Mouse (Mus musculus) midbrain, embryonic 10.5 days (tissue): ENCODE data around the gene 1190005I06Rik. TPM values are rescaled to one million over a fixed set of nuclear protein-coding genes. Genes with fewer than 3 reads are reported as not detected.

Experiments
- DNase-seq: peaks from one replicate; pipeline ENCODE4 v3.0.0-alpha.2; 2017; ENCODE audit warnings: low spot score
- H3K27ac ChIP-seq: fragments of 300-500 bp; sonication (generic); replicated peaks from 2 replicates; pipeline ENCODE4 v1.5.1; 2016; ENCODE audit warnings: mild to moderate bottlenecking
- H3K27me3 ChIP-seq: fragments of 300-500 bp; sonication (generic); 2 replicates; pipeline ENCODE4 v1.6.1; 2016; ENCODE audit warnings: low read depth, mild to moderate bottlenecking; ENCODE audit not compliant: poor library complexity, severe bottlenecking
- H3K36me3 ChIP-seq: fragments of 300-500 bp; sonication (generic); 2 replicates; pipeline ENCODE4 v1.6.1; 2016; ENCODE audit warnings: mild to moderate bottlenecking, moderate library complexity
- H3K4me1 ChIP-seq: fragments of 300-500 bp; sonication (generic); 2 replicates; pipeline ENCODE4 v1.6.1; 2016
- H3K4me3 ChIP-seq: fragments of 300-500 bp; sonication (generic); 2 replicates; pipeline ENCODE4 v1.5.1; 2016; ENCODE audit warnings: mild to moderate bottlenecking, moderate library complexity
- H3K9me3 ChIP-seq: fragments of 300-500 bp; sonication (generic); replicated peaks from 2 replicates; pipeline ENCODE4 v1.6.1; 2016; ENCODE audit warnings: mild to moderate bottlenecking
- WGBS: fragments of 180-500 bp; shearing (Covaris S2); methylation state at CpG from one replicate; pipeline ENCODE4 v1.1.7; 2016; 5-methylcytosine and 5-hydroxymethylcytosine counted together
- polyA plus RNA-seq: library from polyadenylated mRNA; unstranded; fragments of >200 nt; fragmentation: Nextera tagmentation; extraction: Ambion mirVana; gene quantifications from 2 replicates; pipeline ENCODE4 v1.2.1, GENCODE M21; 2016

1190005I06Rik gene
- polyA plus RNA-seq, 1 experiment from 2014 or later: 3.9 TPM

DNA sequence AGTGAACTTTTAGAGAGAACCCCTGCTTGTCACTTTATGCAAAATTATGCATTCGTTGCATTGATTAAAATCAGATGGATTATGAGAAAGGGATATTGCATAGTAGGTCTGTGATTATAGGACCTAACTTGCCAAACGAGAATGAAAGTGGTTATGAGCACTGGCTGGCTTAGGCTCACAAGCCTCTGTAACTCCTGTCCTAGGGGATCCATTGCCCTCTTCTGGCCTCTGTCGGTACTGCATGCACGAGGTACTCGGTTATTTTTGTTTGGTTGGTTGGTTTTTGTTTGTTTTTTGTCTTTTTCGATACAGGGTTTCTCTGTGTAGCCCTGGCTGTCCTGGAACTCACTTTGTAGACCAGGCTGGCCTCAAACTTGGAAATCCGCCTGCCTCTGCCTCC, 39.5 kb downstream of the 1190005I06Rik start:
- Histone ChIP-seq H3K36me3 (no peaks in the 10 kb centered on the region), H3K27ac (0 out of 2 replicates have a peak overlapping the region, but pooled peaks have one; percentile 25), H3K4me1 (peaks cover 21% of the 10 kb centered on the region), H3K4me3 (no peak overlapping the region), H3K27me3 (peaks cover 31% of the 10 kb centered on the region), H3K9me3 (no peaks in the 10 kb centered on the region)
- peak; percentile 74 for DNase-seq
- 16% methylated on average over 7 of the region's 7 CpGs for WGBS

DNA sequence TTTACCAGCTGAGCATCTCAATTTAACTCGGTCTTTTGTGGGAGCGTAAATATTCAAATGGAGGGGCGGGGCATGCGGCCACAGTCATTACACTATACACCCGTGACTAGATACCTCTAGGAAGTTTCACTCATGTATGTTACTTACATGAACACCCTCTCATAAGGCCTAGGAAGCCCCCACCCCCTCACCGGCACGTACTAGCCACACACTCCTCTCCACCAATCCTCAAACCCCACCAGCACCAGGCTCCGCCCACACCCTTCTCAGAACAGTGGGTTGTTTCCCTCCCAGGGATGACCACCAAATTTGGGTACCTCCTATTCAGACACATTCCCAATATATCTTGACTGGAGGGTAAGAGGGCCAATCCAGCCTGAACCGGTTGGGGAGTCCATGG, 40.0 kb downstream of the 1190005I06Rik start:
- no peak overlapping the region for H3K4me3 ChIP-seq

DNA sequence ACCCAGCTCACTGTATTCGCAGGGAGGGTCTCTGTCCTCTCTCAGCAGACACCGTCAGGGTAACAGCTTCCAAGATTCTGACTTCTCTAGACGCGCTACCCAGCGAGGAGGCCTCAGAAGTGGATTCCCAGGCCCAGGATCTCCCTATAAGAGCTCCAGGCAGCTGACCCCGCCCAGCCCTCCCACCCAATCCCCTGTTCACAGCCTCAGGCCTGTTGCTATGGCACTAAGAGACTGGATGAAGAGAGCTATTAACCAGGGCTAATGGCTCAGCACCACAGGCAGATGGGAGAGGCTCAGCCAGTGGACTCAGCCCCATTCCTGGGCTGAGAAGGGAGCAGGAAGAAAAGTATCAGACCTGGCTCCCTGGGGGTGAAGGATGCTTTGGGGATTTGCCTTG, 44.8 kb downstream of the 1190005I06Rik start:
- peaks cover 7% of the 10 kb centered on the region; the same call in 1 of the 2 replicates for H3K9me3 ChIP-seq
- H3K4me3 ChIP-seq: no peak overlapping the region
- H3K36me3 ChIP-seq: no peaks in the 10 kb centered on the region
- H3K27ac ChIP-seq: peak overlapping the region; percentile 58
- peaks cover 17% of the 10 kb centered on the region for H3K27me3 ChIP-seq
- peaks cover 30% of the 10 kb centered on the region for H3K4me1 ChIP-seq
- WGBS: 47% methylated on average over 6 of the region's 6 CpGs
- no peak for DNase-seq

More for the DNA sequence above, 40.0 kb downstream of the 1190005I06Rik start:
- no peak overlapping the region for H3K27ac ChIP-seq
- H3K4me1 ChIP-seq: peaks cover 26% of the 10 kb centered on the region
- H3K9me3 ChIP-seq: no peaks in the 10 kb centered on the region
- no peaks in the 10 kb centered on the region for H3K36me3 ChIP-seq
- peaks cover 31% of the 10 kb centered on the region for H3K27me3 ChIP-seq
- 87% methylated on average over 9 of the region's 9 CpGs for WGBS
- no peak for DNase-seq

- no peak overlapping the region for H3K4me3 ChIP-seq
Measured at GRCm38 (mm10) chr8:120599504-120599903, 47.9 kb downstream of the 1190005I06Rik start.

GRCm38 (mm10) chr8:120598579-120598978, 48.9 kb downstream of the 1190005I06Rik start:
- peaks cover 7% of the 10 kb centered on the region; the same call in 1 of the 2 replicates for H3K9me3 ChIP-seq
- no peaks in the 10 kb centered on the region for H3K36me3 ChIP-seq
- 35% methylated on average over 24 of the region's 24 CpGs for WGBS
- H3K27ac ChIP-seq: peak overlapping the region; percentile 42; the same call in 1 of the 2 replicates
- H3K4me1 ChIP-seq: peaks cover 20% of the 10 kb centered on the region
- no peak overlapping the region; the same call in 1 of the 2 replicates for H3K4me3 ChIP-seq
- DNase-seq: no peak
- peaks cover 18% of the 10 kb centered on the region for H3K27me3 ChIP-seq

More at GRCm38 (mm10) chr8:120599504-120599903, 47.9 kb downstream of the 1190005I06Rik start:
- WGBS: 55% methylated on average over 7 of the region's 7 CpGs
- H3K36me3 ChIP-seq: no peaks in the 10 kb centered on the region
- H3K27me3 ChIP-seq: peaks cover 18% of the 10 kb centered on the region
- peaks cover 20% of the 10 kb centered on the region for H3K4me1 ChIP-seq
- peaks cover 7% of the 10 kb centered on the region; the same call in 1 of the 2 replicates for H3K9me3 ChIP-seq
- H3K27ac ChIP-seq: no peak overlapping the region
- DNase-seq: peak; percentile 68

- Histone ChIP-seq H3K27ac (no peak overlapping the region; the same call in 1 of the 2 replicates), H3K27me3 (peaks cover 18% of the 10 kb centered on the region), H3K4me3 (no peak overlapping the region), H3K4me1 (peaks cover 20% of the 10 kb centered on the region), H3K9me3 (no peaks in the 10 kb centered on the region; the same call in 1 of the 2 replicates), H3K36me3 (no peaks in the 10 kb centered on the region)
- 10% methylated on average over 5 of the region's 5 CpGs for WGBS
- peak; percentile 79 for DNase-seq
Measured at GRCm38 (mm10) chr8:120595963-120596362, 51.5 kb downstream of the 1190005I06Rik start.

DNA sequence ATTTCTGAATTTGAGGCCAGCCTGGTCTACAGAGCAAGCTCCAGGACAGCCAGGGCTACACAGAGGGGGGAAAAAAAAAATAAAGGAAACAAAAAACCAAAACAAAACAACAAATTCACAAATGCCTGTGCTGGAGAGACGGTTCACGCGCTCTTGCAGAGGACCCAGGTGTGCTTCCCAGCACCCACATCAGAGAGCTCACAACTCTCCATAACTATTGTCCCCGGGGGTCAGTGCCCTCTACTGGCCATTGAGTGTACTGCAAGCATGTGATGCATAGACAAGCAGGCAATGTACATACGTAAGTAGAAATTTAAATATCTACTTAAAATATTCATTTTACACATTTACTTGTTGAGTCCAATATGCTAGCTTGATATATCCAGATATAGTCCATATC, 52.9 kb downstream of the 1190005I06Rik start:
- Histone ChIP-seq H3K27ac (no peak overlapping the region), H3K36me3 (no peaks in the 10 kb centered on the region), H3K4me1 (peaks cover 26% of the 10 kb centered on the region), H3K4me3 (no peak overlapping the region), H3K9me3 (no peaks in the 10 kb centered on the region), H3K27me3 (peaks cover 18% of the 10 kb centered on the region)
- DNase-seq: no peak
- WGBS: 89% methylated on average over 5 of the region's 5 CpGs

GRCm38 (mm10) chr8:120591587-120592292, 55.7 kb downstream of the 1190005I06Rik start:
- DNase-seq: no peak
- 82% methylated on average over 10 of the region's 10 CpGs for WGBS
- Histone ChIP-seq H3K9me3 (no peaks in the 10 kb centered on the region), H3K36me3 (peaks cover 10% of the 10 kb centered on the region), H3K4me1 (peaks cover 42% of the 10 kb centered on the region), H3K27ac (no peak overlapping the region), H3K4me3 (no peak overlapping the region), H3K27me3 (no peaks in the 10 kb centered on the region)

DNA sequence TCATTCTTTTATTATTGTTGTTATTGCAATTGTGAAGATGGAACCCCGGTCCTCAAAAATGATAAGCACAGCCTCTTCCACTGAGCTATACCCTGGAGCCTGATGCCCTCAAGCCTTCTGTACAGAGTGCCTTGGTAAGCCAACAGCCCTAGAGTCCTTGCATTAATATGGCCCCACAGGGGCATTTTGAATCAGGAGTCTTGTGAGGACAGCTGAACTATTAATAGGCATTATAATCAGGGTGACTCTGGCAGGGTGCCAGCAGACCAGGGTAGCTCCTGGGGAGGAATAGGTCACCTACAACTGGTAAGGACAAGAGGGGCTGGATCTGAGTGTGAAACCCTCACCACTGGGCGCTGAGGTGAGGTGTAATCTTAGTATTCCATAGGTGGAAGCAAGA, 57.5 kb downstream of the 1190005I06Rik start:
- no peak for DNase-seq
- Histone ChIP-seq H3K9me3 (no peaks in the 10 kb centered on the region), H3K27me3 (no peaks in the 10 kb centered on the region), H3K4me1 (peaks cover 44% of the 10 kb centered on the region), H3K4me3 (peak overlapping the region; percentile 74), H3K27ac (peak overlapping the region; percentile 77), H3K36me3 (peaks cover 27% of the 10 kb centered on the region)
- 56% methylated on average over 2 of the region's 2 CpGs for WGBS

- peak; percentile 100 for DNase-seq
- Histone ChIP-seq H3K9me3 (no peaks in the 10 kb centered on the region), H3K4me3 (peak within 1 kb of the TSS; percentile 74), H3K4me1 (peaks cover 48% of the 10 kb centered on the region), H3K36me3 (peaks cover 35% of the 10 kb centered on the region), H3K27me3 (no peaks in the 10 kb centered on the region), H3K27ac (peak within 1 kb of the TSS; percentile 89)
- WGBS: under 1% methylated on average over 67 of the region's 67 CpGs
Measured at GRCm38 (mm10) chr8:120588908-120589771, 58.3 kb downstream of the 1190005I06Rik start, which contains the start of gene Gins2. TSS of gene Gins2 (minus strand) at chr8:120589304.

- Histone ChIP-seq H3K4me1 (peaks cover 36% of the 10 kb centered on the region), H3K27ac (no peak overlapping the region; the same call in 1 of the 2 replicates), H3K9me3 (no peaks in the 10 kb centered on the region), H3K36me3 (peaks cover 69% of the 10 kb centered on the region), H3K4me3 (no peak overlapping the region), H3K27me3 (no peaks in the 10 kb centered on the region)
- no peak for DNase-seq
- WGBS: 92% methylated on average over 10 of the region's 10 CpGs
Measured at GRCm38 (mm10) chr8:120585521-120585920, 61.9 kb downstream of the 1190005I06Rik start.

DNA sequence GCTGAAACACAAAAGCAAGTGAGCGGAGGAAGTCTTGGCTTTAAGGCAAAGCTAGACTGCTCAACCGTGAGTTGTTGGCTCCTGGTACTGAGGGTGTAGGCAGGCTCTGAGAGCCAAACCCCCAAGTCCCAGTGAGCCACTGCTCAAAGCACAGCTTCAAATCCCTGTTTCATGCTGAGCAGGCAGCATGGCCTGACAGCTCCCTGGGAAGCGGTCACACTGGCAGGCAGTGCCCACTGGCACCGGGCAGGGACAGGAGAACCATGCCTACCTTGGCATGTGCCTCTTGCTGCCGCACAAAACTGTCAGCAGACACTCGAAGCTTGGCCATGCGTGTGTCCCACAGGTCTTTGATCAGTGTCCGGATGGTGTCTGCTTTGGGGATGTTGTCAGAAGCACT, 65.6 kb downstream of the 1190005I06Rik start:
- Histone ChIP-seq H3K27ac (no peak overlapping the region), H3K36me3 (peaks cover 96% of the 10 kb centered on the region)

More for the DNA sequence above, 65.6 kb downstream of the 1190005I06Rik start:
- H3K9me3 ChIP-seq: no peaks in the 10 kb centered on the region
- DNase-seq: no peak
- H3K4me1 ChIP-seq: peaks cover 17% of the 10 kb centered on the region
- no peaks in the 10 kb centered on the region for H3K27me3 ChIP-seq
- no peak overlapping the region for H3K4me3 ChIP-seq
- WGBS: 87% methylated on average over 8 of the region's 8 CpGs
